Mouse (Mus musculus) midbrain, embryonic 15.5 days (tissue): Measurements from ENCODE around the gene Prkg1. TPM values are rescaled to one million over a fixed set of nuclear protein-coding genes. Genes with fewer than 3 reads are reported as not detected.
A peak's percentile ranks its signal among the peaks of the same experiment; 100 is the strongest.

Experiments
- ATAC-seq: fragments of 200-750 bp; cut with Nextera tagmentation; replicated peaks from 2 replicates; pipeline ENCODE4 v1.8.0; 2017; ENCODE audit warnings: moderate TSS enrichment
- H3K27ac ChIP-seq: fragments of 300-500 bp; sonication (generic); 2 replicates; pipeline ENCODE4 v1.5.1; 2015; ENCODE audit warnings: mild to moderate bottlenecking, inconsistent platforms
- H3K27me3 ChIP-seq: fragments of 300-500 bp; sonication (generic); replicated peaks from 2 replicates; pipeline ENCODE4 v1.6.1; 2015; ENCODE audit warnings: inconsistent platforms
- H3K36me3 ChIP-seq: fragments of 300-500 bp; sonication (generic); replicated peaks from 2 replicates; pipeline ENCODE4 v1.6.1; 2015; ENCODE audit warnings: inconsistent platforms
- H3K4me1 ChIP-seq: fragments of 300-500 bp; sonication (generic); 2 replicates; pipeline ENCODE4 v1.6.1; 2015; ENCODE audit warnings: inconsistent platforms
- H3K4me2 ChIP-seq: fragments of 300-500 bp; sonication (generic); 2 replicates; pipeline ENCODE4 v1.6.1; 2015; ENCODE audit warnings: inconsistent platforms, mild to moderate bottlenecking, moderate library complexity
- H3K4me3 ChIP-seq: fragments of 300-500 bp; sonication (generic); 2 replicates; pipeline ENCODE4 v1.5.1; 2015; ENCODE audit warnings: mild to moderate bottlenecking, inconsistent platforms
- H3K9ac ChIP-seq: fragments of 300-500 bp; sonication (generic); 2 replicates; pipeline ENCODE4 v1.6.1; 2015; ENCODE audit warnings: mild to moderate bottlenecking, inconsistent platforms
- H3K9me3 ChIP-seq: fragments of 300-500 bp; sonication (generic); 2 replicates; pipeline ENCODE4 v1.6.1; 2016; ENCODE audit warnings: inconsistent platforms
- WGBS: fragments of 180-500 bp; shearing (Covaris S2); methylation state at CpG from one replicate; pipeline ENCODE4 v1.1.7; 2015; ENCODE audit warnings: mixed read lengths; 5-methylcytosine and 5-hydroxymethylcytosine counted together
- polyA plus RNA-seq: library from polyadenylated mRNA; unstranded; fragments of >200 nt; fragmentation: Nextera tagmentation; extraction: Ambion mirVana; gene quantifications from 2 replicates; pipeline ENCODE4 v1.2.1, GENCODE M21; 2015

Gene Prkg1
- polyA plus RNA-seq, 1 experiment from 2014 or later = 4.3 TPM

GRCm38 (mm10) chr19:30815661-30816060 is 949.2 kb downstream of the Prkg1 start:
- Histone ChIP-seq H3K27me3 (no peaks in the 10 kb centered on the region), H3K4me2 (no peak overlapping the region), H3K9ac (no peak overlapping the region), H3K9me3 (no peaks in the 10 kb centered on the region), H3K4me1 (no peaks in the 10 kb centered on the region), H3K4me3 (no peak overlapping the region), H3K27ac (no peak overlapping the region), H3K36me3 (no peaks in the 10 kb centered on the region)
- WGBS = 77% methylated on average over 6 of the region's 6 CpGs
- ATAC-seq = no peak

- H3K27me3 ChIP-seq = no peaks in the 10 kb centered on the region
- 89% methylated on average over 5 of the region's 5 CpGs for WGBS
- no peak for ATAC-seq
These were observed 958.6 kb downstream of the Prkg1 start for GRCm38 (mm10) chr19:30806265-30806664.

GRCm38 (mm10) chr19:30780803-30781202 is 984.0 kb downstream of the Prkg1 start:
- no peaks in the 10 kb centered on the region for H3K27me3 ChIP-seq
- ATAC-seq = no peak
- no peak overlapping the region for H3K9ac ChIP-seq
- 83% methylated on average over 2 of the region's 2 CpGs for WGBS
- H3K4me3 ChIP-seq = no peak overlapping the region
- H3K36me3 ChIP-seq = no peaks in the 10 kb centered on the region
- no peak overlapping the region for H3K4me2 ChIP-seq
- no peaks in the 10 kb centered on the region for H3K9me3 ChIP-seq
- H3K27ac ChIP-seq = no peak overlapping the region
- no peaks in the 10 kb centered on the region for H3K4me1 ChIP-seq

More at GRCm38 (mm10) chr19:30806265-30806664, 958.6 kb downstream of the Prkg1 start:
- Histone ChIP-seq H3K4me2 (no peak overlapping the region), H3K9ac (no peak overlapping the region), H3K9me3 (no peaks in the 10 kb centered on the region), H3K27ac (no peak overlapping the region), H3K36me3 (no peaks in the 10 kb centered on the region), H3K4me3 (no peak overlapping the region), H3K4me1 (no peaks in the 10 kb centered on the region)

- Histone ChIP-seq H3K4me3 (no peak overlapping the region), H3K4me1 (no peaks in the 10 kb centered on the region), H3K36me3 (no peaks in the 10 kb centered on the region), H3K27me3 (no peaks in the 10 kb centered on the region), H3K27ac (no peak overlapping the region), H3K9me3 (no peaks in the 10 kb centered on the region), H3K9ac (no peak overlapping the region), H3K4me2 (no peak overlapping the region)
- no peak for ATAC-seq
- WGBS = 53% methylated on average over 1 of the region's 1 CpGs
These were observed 996.5 kb downstream of the Prkg1 start for GRCm38 (mm10) chr19:30768316-30768715.

- no peaks in the 10 kb centered on the region for H3K27me3 ChIP-seq
- no peak overlapping the region for H3K4me2 ChIP-seq
- no peaks in the 10 kb centered on the region for H3K9me3 ChIP-seq
- no peaks in the 10 kb centered on the region for H3K36me3 ChIP-seq
- H3K27ac ChIP-seq = no peak overlapping the region
- no peak overlapping the region for H3K4me3 ChIP-seq
- no peaks in the 10 kb centered on the region for H3K4me1 ChIP-seq
- H3K9ac ChIP-seq = no peak overlapping the region
- ATAC-seq = no peak
These were observed 1020.4 kb downstream of the Prkg1 start for GRCm38 (mm10) chr19:30744426-30744825.

GRCm38 (mm10) chr19:30699130-30699529 is 1065.7 kb downstream of the Prkg1 start:
- Histone ChIP-seq H3K4me1 (no peaks in the 10 kb centered on the region), H3K27ac (no peak overlapping the region), H3K9ac (no peak overlapping the region), H3K36me3 (no peaks in the 10 kb centered on the region), H3K4me2 (no peak overlapping the region), H3K4me3 (no peak overlapping the region), H3K27me3 (no peaks in the 10 kb centered on the region), H3K9me3 (no peaks in the 10 kb centered on the region)
- ATAC-seq = no peak
- WGBS = 93% methylated on average over 5 of the region's 5 CpGs

GRCm38 (mm10) chr19:30691258-30691657 is 1073.6 kb downstream of the Prkg1 start:
- H3K4me1 ChIP-seq = no peaks in the 10 kb centered on the region
- no peaks in the 10 kb centered on the region for H3K36me3 ChIP-seq
- H3K4me3 ChIP-seq = no peak overlapping the region
- WGBS = 93% methylated on average over 2 of the region's 2 CpGs
- no peak overlapping the region for H3K9ac ChIP-seq
- no peak overlapping the region for H3K27ac ChIP-seq
- no peaks in the 10 kb centered on the region for H3K27me3 ChIP-seq
- H3K4me2 ChIP-seq = no peak overlapping the region
- no peak for ATAC-seq
- H3K9me3 ChIP-seq = no peaks in the 10 kb centered on the region

- WGBS = 84% methylated on average over 6 of the region's 6 CpGs
- Histone ChIP-seq H3K4me2 (no peak overlapping the region), H3K27me3 (no peaks in the 10 kb centered on the region)
These were observed 1074.1 kb downstream of the Prkg1 start for GRCm38 (mm10) chr19:30690691-30691090.

GRCm38 (mm10) chr19:30687942-30688341 is 1076.9 kb downstream of the Prkg1 start:
- Histone ChIP-seq H3K9ac (no peak overlapping the region), H3K36me3 (no peaks in the 10 kb centered on the region), H3K27me3 (no peaks in the 10 kb centered on the region), H3K27ac (no peak overlapping the region), H3K4me3 (no peak overlapping the region), H3K4me1 (no peaks in the 10 kb centered on the region), H3K9me3 (no peaks in the 10 kb centered on the region), H3K4me2 (no peak overlapping the region)
- no peak for ATAC-seq
- WGBS = 75% methylated on average over 6 of the region's 6 CpGs

More at GRCm38 (mm10) chr19:30690691-30691090, 1074.1 kb downstream of the Prkg1 start:
- ATAC-seq = no peak
- Histone ChIP-seq H3K9ac (no peak overlapping the region), H3K27ac (no peak overlapping the region), H3K4me1 (no peaks in the 10 kb centered on the region), H3K9me3 (no peaks in the 10 kb centered on the region), H3K36me3 (no peaks in the 10 kb centered on the region), H3K4me3 (no peak overlapping the region)

- WGBS = 47% methylated on average over 8 of the region's 8 CpGs
- Histone ChIP-seq H3K9me3 (no peaks in the 10 kb centered on the region), H3K4me2 (no peak overlapping the region), H3K4me1 (no peaks in the 10 kb centered on the region), H3K27me3 (no peaks in the 10 kb centered on the region), H3K9ac (no peak overlapping the region), H3K36me3 (no peaks in the 10 kb centered on the region), H3K27ac (no peak overlapping the region), H3K4me3 (no peak overlapping the region)
- no peak; the same call in 1 of the 2 replicates for ATAC-seq
These were observed 1088.5 kb downstream of the Prkg1 start for GRCm38 (mm10) chr19:30676308-30676707.

GRCm38 (mm10) chr19:30664269-30664668 is 1100.6 kb downstream of the Prkg1 start:
- no peak overlapping the region for H3K4me3 ChIP-seq
- 7% methylated on average over 8 of the region's 8 CpGs for WGBS
- no peaks in the 10 kb centered on the region for H3K27me3 ChIP-seq
- H3K36me3 ChIP-seq = no peaks in the 10 kb centered on the region
- H3K9ac ChIP-seq = no peak overlapping the region
- no peak overlapping the region for H3K27ac ChIP-seq
- ATAC-seq = peak; percentile 92
- no peaks in the 10 kb centered on the region for H3K9me3 ChIP-seq
- no peak overlapping the region for H3K4me2 ChIP-seq
- H3K4me1 ChIP-seq = no peaks in the 10 kb centered on the region

GRCm38 (mm10) chr19:30642629-30643170 is 1122.1 kb downstream of the Prkg1 start:
- H3K9me3 ChIP-seq = no peaks in the 10 kb centered on the region
- H3K9ac ChIP-seq = no peak overlapping the region
- H3K27me3 ChIP-seq = no peaks in the 10 kb centered on the region
- H3K4me3 ChIP-seq = no peak overlapping the region
- WGBS = 20% methylated on average over 5 of the region's 5 CpGs
- H3K36me3 ChIP-seq = no peaks in the 10 kb centered on the region
- ATAC-seq = no peak
- H3K27ac ChIP-seq = no peak overlapping the region
- H3K4me2 ChIP-seq = no peak overlapping the region
- no peaks in the 10 kb centered on the region for H3K4me1 ChIP-seq

- Histone ChIP-seq H3K4me1 (no peaks in the 10 kb centered on the region), H3K4me2 (no peak overlapping the region), H3K27me3 (no peaks in the 10 kb centered on the region), H3K27ac (no peak overlapping the region), H3K36me3 (no peaks in the 10 kb centered on the region), H3K9ac (no peak overlapping the region), H3K9me3 (no peaks in the 10 kb centered on the region), H3K4me3 (no peak overlapping the region)
- WGBS = 64% methylated on average over 8 of the region's 8 CpGs
- ATAC-seq = 0 out of 2 replicates have a peak, but pooled peaks have one; percentile 42
These were observed 1127.4 kb downstream of the Prkg1 start for GRCm38 (mm10) chr19:30637471-30637870.
